8 mouse cellular contexts compared by ENCODE assay signal in the genomic region with DNA sequence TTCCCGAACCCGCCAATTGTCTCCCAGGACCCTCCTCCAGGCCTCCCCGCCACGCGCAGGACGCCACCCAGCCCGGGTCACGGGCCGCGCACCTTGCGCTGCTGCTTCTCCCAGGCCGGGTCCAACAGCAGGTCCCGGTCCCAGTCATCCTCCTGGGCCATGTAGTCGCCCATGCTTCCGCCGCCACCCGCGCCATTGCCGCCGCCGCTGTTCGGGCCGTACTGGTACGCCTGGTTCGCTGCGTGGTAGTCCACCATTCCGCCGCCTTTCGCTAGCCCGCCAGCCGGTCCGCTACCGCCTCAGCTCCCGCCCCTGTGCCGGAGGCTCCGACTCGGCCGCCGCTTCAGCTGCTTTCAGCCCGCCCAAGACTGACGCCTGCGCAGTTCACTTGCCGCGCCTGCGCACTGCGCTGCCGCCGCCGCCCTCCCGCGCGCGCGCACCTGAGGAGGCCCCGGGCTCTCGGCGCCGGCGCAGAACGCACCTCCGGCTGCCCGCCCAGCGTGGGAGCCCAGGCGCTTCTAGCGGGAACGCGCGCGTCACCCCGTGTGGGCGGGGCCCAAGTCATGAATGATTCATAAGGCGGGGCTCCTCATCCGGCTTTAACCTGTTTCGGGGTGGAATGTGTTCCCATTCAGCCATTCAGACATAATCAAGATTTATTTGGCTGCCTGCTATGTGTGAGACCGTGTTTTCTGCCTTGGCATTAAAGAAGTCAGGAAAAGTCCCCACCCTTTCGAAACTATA. TPM values are rescaled to one million over a fixed set of nuclear protein-coding genes. Genes with fewer than 3 reads are reported as not detected.
DNase-seq lines count a peak whose midpoint lies in the region; ATAC-seq lines count a peak whose summit lies in the region.

Gene Actn4 (minus strand): TSS at position 414 of the 744 bp plus-strand sequence.

- intact Hi-C loops in gastrocnemius, postnatal 14 days (cut with DNase I; ENCODE audit: low total_unique reads) = no loop called here
- intact Hi-C loops in left cerebral cortex, postnatal 10 days (cut with DNase I) = loop anchor here (5.0 to 10.0 kb wide), 2 partner anchors 40 to 177 kb away; partner anchors contain the start of gene Rinl

- peak; percentile 96 for DNase-seq in adipocyte (ENCODE audit: low spot score)
- peak; percentile 99 for DNase-seq in embryo, embryonic 10 days (ENCODE audit: low spot score)
- peak; percentile 99 for DNase-seq in gastrocnemius, postnatal 14 days
- peak; percentile 95 to 99 for DNase-seq in left cerebral cortex, postnatal 10 days (ENCODE audit: extremely low spot score in 1 of 2, low spot score in 2 of 2)
- peak; percentile 100 for DNase-seq in right cerebral cortex, postnatal 25 days
- DNase-seq in urinary bladder, postnatal 4 days (ENCODE audit: low spot score in 2 of 2) = peak; percentile 98 to 99

- ATAC-seq in inflammation-experienced regulatory T-cells, adult 6 months = peak; percentile 95
- peak; percentile 85 for ATAC-seq in megakaryocyte-erythroid progenitor cell, adult 5-6 weeks (replicated peaks; ENCODE audit: low FRiP score, low TSS enrichment, poor library complexity, severe bottlenecking)

RNA-seq across cellular contexts. Expression of gene Actn4, which starts in this region (rescaled TPM):
- 10 to 100 TPM; 68.1 to 85.9 TPM for total RNA-seq in gastrocnemius, postnatal 14 days (2021)
- 100 to 1,000 TPM in 1 of 3 experiments, 10 to 100 TPM in 2; 74.2 to 145 (median 93.4) TPM for polyA plus RNA-seq in inflammation-experienced regulatory T-cells, adult 6 months (2017; shearing (Covaris generic))
- 100 to 1,000 TPM; 151 to 160 TPM for total RNA-seq in left cerebral cortex, postnatal 10 days (2021)
- total RNA-seq in megakaryocyte-erythroid progenitor cell, adult 5-6 weeks (2014; fragmentation: Nextera tagmentation) = 93.1 and 106 TPM in 2 replicates
- total RNA-seq in megakaryocyte-erythroid progenitor cell, adult 5-6 weeks (2017) = 41.1 and 51.7 TPM in 2 replicates

Comparison
In these comparisons a context has a peak if more than half of its experiments do, and no peak if none do; other contexts are left out.
1. Peak in every context shown above with its lines: DNase-seq and ATAC-seq.